Mouse (Mus musculus): Measurements from ENCODE around the gene Plcl1. TPM values are rescaled to one million over a fixed set of nuclear protein-coding genes. Genes with fewer than 3 reads are reported as not detected.

Plcl1 gene
- total and polyA plus RNA-seq, 3 experiments: 0.08 to 0.41 (median 0.13) TPM

DNA sequence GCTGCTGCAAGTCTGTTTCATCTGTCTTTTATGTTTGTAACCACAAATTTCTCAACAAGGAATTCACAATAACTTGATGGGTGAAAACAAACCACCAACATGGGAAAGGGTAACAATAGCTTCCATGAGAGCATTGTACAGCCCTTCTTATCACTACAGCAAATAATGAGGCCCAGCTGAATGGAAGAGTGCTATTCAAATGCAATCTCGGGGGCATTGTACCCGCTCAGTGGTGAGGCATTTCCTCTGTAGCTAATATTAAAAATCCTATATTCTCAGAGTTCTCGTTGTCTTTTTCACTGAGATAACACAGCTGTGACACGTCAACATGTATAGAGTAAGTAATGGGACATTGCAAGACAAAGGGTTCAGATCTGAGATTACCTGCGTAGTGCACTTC is 356.6 kb downstream of the Plcl1 start:
- H3K4me3 ChIP-seq (replicated peaks in 1 of 3; ENCODE audit: low read depth in 2 of 3, low read length in 2 of 3, poor library complexity in 1 of 3): no peak overlapping the region
- TF ChIP-seq MYC (IDR thresholded peaks at IDR 0.05; ENCODE audit: low read depth, low read length): no peak
- TF ChIP-seq ELF1 (IDR thresholded peaks at IDR 0.05; ENCODE audit: low read depth, low read length): no peak
- TF ChIP-seq MAFK (IDR thresholded peaks at IDR 0.05; ENCODE audit: insufficient replicate concordance, low read length): no peak
- no peak for TF ChIP-seq MAX (IDR thresholded peaks at IDR 0.05; ENCODE audit: low read length)
- no peak for TF ChIP-seq IRF4 (IDR thresholded peaks at IDR 0.05; ENCODE audit: low read depth, low read length)
- no peak for TF ChIP-seq ZNF384 (IDR thresholded peaks at IDR 0.05; ENCODE audit: low read depth, low read length)
- TF ChIP-seq POLR2AphosphoS2 (IDR thresholded peaks at IDR 0.05; ENCODE audit: low read depth, low read length): no peak
- no peak for TF ChIP-seq SMC3 (IDR thresholded peaks at IDR 0.05; ENCODE audit: low read depth, low read length)
- no peak for TF ChIP-seq TCF12 (IDR thresholded peaks at IDR 0.05; ENCODE audit: low read depth, low read length)
- no peak for TF ChIP-seq UBTF (IDR thresholded peaks at IDR 0.05; ENCODE audit: low read depth, low read length)
- no peak for TF ChIP-seq ZKSCAN1 (IDR thresholded peaks at IDR 0.05; ENCODE audit: borderline replicate concordance, low read depth, low read length)
- TF ChIP-seq PAX5 (IDR thresholded peaks at IDR 0.05; ENCODE audit: low read length): no peak
- TF ChIP-seq ZMIZ1 (IDR thresholded peaks at IDR 0.05; ENCODE audit: low read depth, low read length): no peak
- no peak for TF ChIP-seq TBP (conservative IDR thresholded peaks at IDR 0.05; ENCODE audit: low read depth, low read length)
- no peak for TF ChIP-seq SIN3A (IDR thresholded peaks at IDR 0.05; ENCODE audit: low read length)
- H3K27me3 ChIP-seq (replicated peaks): no peaks in the 10 kb centered on the region
- no peak overlapping the region for H3K9ac ChIP-seq (ENCODE audit: insufficient read depth, low read depth)
- no peak overlapping the region for H3K4me2 ChIP-seq (ENCODE audit: insufficient read depth, low read depth, poor library complexity, severe bottlenecking)
- no peak for DNase-seq (ENCODE audit: extremely low read depth)
- no peaks in the 10 kb centered on the region for H3K36me3 ChIP-seq (replicated peaks in 1 of 2; ENCODE audit: control insufficient read depth in 1 of 2, insufficient read depth in 1 of 2, low read length in 1 of 2)
- in situ Hi-C loops (cut with MboI; ENCODE audit: low pct_ligation_motif_present, low pct_unique_long_range_greater_than_20kb, low sequenced_read_pairs) (no loop called here), dilution Hi-C loops (cut with MboI; ENCODE audit: extremely low pct_ligation_motif_present, extremely low pct_unique_long_range_greater_than_20kb, low sequenced_read_pairs) (no loop called here)
- peaks cover 0 to 8% of the 10 kb centered on the region in 2 experiments; a peak in 1 of 4 replicates for H3K4me1 ChIP-seq (ENCODE audit: control insufficient read depth in 1 of 2, insufficient read depth in 2 of 2)
- H3K9me3 ChIP-seq (replicated peaks; ENCODE audit: low read length): no peaks in the 10 kb centered on the region
- H3K27ac ChIP-seq (ENCODE audit: insufficient read depth, low read depth): no peak overlapping the region
- H3K79me2 ChIP-seq (replicated peaks; ENCODE audit: control insufficient read depth, extremely low read depth, insufficient read depth, poor library complexity, severe bottlenecking): no peaks in the 10 kb centered on the region

DNA sequence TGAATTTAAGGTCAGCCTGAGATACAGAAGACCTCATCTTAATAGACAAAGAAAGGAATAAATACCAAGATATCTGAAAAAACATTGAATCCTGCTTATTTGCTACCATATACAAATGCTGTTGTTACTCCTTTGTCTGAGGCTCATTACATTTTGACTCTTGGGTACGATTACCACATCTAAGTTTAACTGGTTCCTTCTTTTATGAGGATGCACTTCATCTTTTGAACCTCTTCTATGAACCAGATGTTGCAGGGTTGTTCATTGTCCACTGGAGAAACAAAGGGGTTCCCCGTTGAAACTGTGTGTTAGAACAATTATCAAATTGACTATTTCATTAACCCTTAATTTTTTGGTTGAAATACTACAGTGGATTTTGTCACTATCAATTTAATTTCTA is 357.4 kb downstream of the Plcl1 start:
- TF ChIP-seq MAZ (IDR thresholded peaks at IDR 0.05; ENCODE audit: low read depth, low read length) (no peak), PAX5 (IDR thresholded peaks at IDR 0.05; ENCODE audit: low read length) (no peak), ZNF384 (IDR thresholded peaks at IDR 0.05; ENCODE audit: low read depth, low read length) (no peak), POLR2A (IDR thresholded peaks at IDR 0.05; ENCODE audit: low read depth, low read length) (no peak), CTCF (conservative IDR thresholded peaks at IDR 0.05 in 1 of 2, IDR thresholded peaks at IDR 0.05 in 1 of 2; ENCODE audit: low read depth in 2 of 2, low read length in 2 of 2) (no peak), USF2 (conservative IDR thresholded peaks at IDR 0.05; ENCODE audit: low read depth, low read length) (no peak), GABPA (IDR thresholded peaks at IDR 0.05; ENCODE audit: insufficient replicate concordance, low read depth, low read length) (no peak), BHLHE40 (IDR thresholded peaks at IDR 0.05; ENCODE audit: low read depth, low read length) (no peak), ZMIZ1 (IDR thresholded peaks at IDR 0.05; ENCODE audit: low read depth, low read length) (no peak), E2F4 (IDR thresholded peaks at IDR 0.05; ENCODE audit: insufficient replicate concordance, low read depth, low read length) (no peak), POLR2AphosphoS2 (IDR thresholded peaks at IDR 0.05; ENCODE audit: low read depth, low read length) (no peak), MEF2A (IDR thresholded peaks at IDR 0.05; ENCODE audit: borderline replicate concordance, low read depth, low read length) (no peak), HCFC1 (IDR thresholded peaks at IDR 0.05; ENCODE audit: low read depth, low read length) (no peak)
- Histone ChIP-seq H3K4me3 (replicated peaks in 1 of 3; ENCODE audit: low read depth in 2 of 3, low read length in 2 of 3, poor library complexity in 1 of 3) (no peak overlapping the region), H3K4me2 (ENCODE audit: insufficient read depth, low read depth, poor library complexity, severe bottlenecking) (no peak overlapping the region), H3K27me3 (replicated peaks) (no peaks in the 10 kb centered on the region), H3K79me2 (replicated peaks; ENCODE audit: control insufficient read depth, extremely low read depth, insufficient read depth, poor library complexity, severe bottlenecking) (no peaks in the 10 kb centered on the region), H3K9me3 (replicated peaks; ENCODE audit: low read length) (no peaks in the 10 kb centered on the region), H3K4me1 (ENCODE audit: control insufficient read depth in 1 of 2, insufficient read depth in 2 of 2) (peaks cover 0 to 8% of the 10 kb centered on the region in 2 experiments; a peak in 1 of 4 replicates), H3K9ac (ENCODE audit: insufficient read depth, low read depth) (no peak overlapping the region), H3K36me3 (replicated peaks in 1 of 2; ENCODE audit: control insufficient read depth in 1 of 2, insufficient read depth in 1 of 2, low read length in 1 of 2) (no peaks in the 10 kb centered on the region), H3K27ac (ENCODE audit: insufficient read depth, low read depth) (no peak overlapping the region)
- in situ Hi-C loops (cut with MboI; ENCODE audit: low pct_ligation_motif_present, low pct_unique_long_range_greater_than_20kb, low sequenced_read_pairs): no loop called here
- no peak for DNase-seq (ENCODE audit: extremely low read depth)
- dilution Hi-C loops (cut with MboI; ENCODE audit: extremely low pct_ligation_motif_present, extremely low pct_unique_long_range_greater_than_20kb, low sequenced_read_pairs): no loop called here

Measured in CH12.LX (cell line).